8 mouse cellular contexts compared by ENCODE assay signal in genomic region chr17:27133551-27134141, GRCm38 (mm10). TPM values are rescaled to one million over a fixed set of nuclear protein-coding genes. Genes with fewer than 3 reads are reported as not detected.
DNase-seq lines count a peak whose midpoint lies in the region; ATAC-seq and TF ChIP-seq lines count a peak whose summit lies in the region.

Gene Uqcc2, minus strand, starts transcription at chr17:27133916.

- no peaks in the 10 kb centered on the region for H3K36me3 ChIP-seq in hindbrain, postnatal 0 days (ENCODE audit: insufficient read depth, low read length)

- peaks cover 19% of the 10 kb centered on the region for H3K4me1 ChIP-seq in hindbrain, postnatal 0 days (ENCODE audit: insufficient read depth, low read length)

- peak; percentile 92 for ATAC-seq in common myeloid progenitor, adult 5-6 weeks (replicated peaks; ENCODE audit: low read depth, poor library complexity, severe bottlenecking)
- ATAC-seq in hindbrain, postnatal 0 days, result peak; percentile 94
- ATAC-seq in megakaryocyte, adult 5-6 weeks (ENCODE audit: poor library complexity, severe bottlenecking), result peak; percentile 95

- peak within 1 kb of the TSS; percentile 52 for H3K4me2 ChIP-seq in hindbrain, postnatal 0 days (ENCODE audit: low read depth, low read length)

- peak within 1 kb of the TSS; percentile 66 for H3K9ac ChIP-seq in hindbrain, postnatal 0 days (replicated peaks; ENCODE audit: low read length)

- H3K9me3 ChIP-seq in hindbrain, postnatal 0 days (ENCODE audit: low read length), result no peaks in the 10 kb centered on the region

- peak; percentile 97 for DNase-seq in ZHBTc4 (ENCODE audit: low read depth, low spot score)
- peak; percentile 99 for DNase-seq in gastrocnemius, adult 2 months
- peak; percentile 100 for DNase-seq in hindbrain, postnatal 0 days (ENCODE audit: low spot score)
- DNase-seq in left cerebral cortex, adult 2 months (ENCODE audit: extremely low spot score in 1 of 2, low spot score in 2 of 2), result peak; percentile 96
- peak; percentile 96 to 97 for DNase-seq in right cerebral cortex, adult 2 months (ENCODE audit: low spot score in 2 of 2)
- DNase-seq in urinary bladder, postnatal 14 days (ENCODE audit: low spot score), result peak; percentile 97

- no peaks in the 10 kb centered on the region for H3K27me3 ChIP-seq in hindbrain, postnatal 0 days (ENCODE audit: insufficient read depth, low read length)

- intact Hi-C loops in gastrocnemius, adult 2 months (cut with DNase I), result loop anchor here (2.0 to 10.0 kb wide), 3 partner anchors 47 to 381 kb away; partner anchors contain the start of gene Lemd2
- intact Hi-C loops in left cerebral cortex, adult 2 months (cut with DNase I), result loop anchor here (1.0 to 5.0 kb wide), 3 partner anchors 71 to 704 kb away; partner anchors contain the start of genes Lemd2, Phf1 and Snrpc

- 0% methylated on average over 46 of the region's 46 CpGs for WGBS in hindbrain, postnatal 0 days

- peak; percentile 79 for TF ChIP-seq CTCF in gastrocnemius, adult 2 months (IDR thresholded peaks at IDR 0.05)
- peak; percentile 80 for TF ChIP-seq CTCF in hindbrain, postnatal 0 days (IDR thresholded peaks at IDR 0.05; ENCODE audit: low read depth)
- TF ChIP-seq CTCF in left cerebral cortex, adult 2 months (IDR thresholded peaks at IDR 0.05), result peak; percentile 57

- H3K4me3 ChIP-seq in gastrocnemius, adult 2 months, result peak within 1 kb of the TSS; percentile 88
- H3K4me3 ChIP-seq in hindbrain, postnatal 0 days (ENCODE audit: low read length), result peak within 1 kb of the TSS; percentile 63
- H3K4me3 ChIP-seq in left cerebral cortex, adult 2 months, result peak within 1 kb of the TSS; percentile 78

- H3K27ac ChIP-seq in gastrocnemius, adult 2 months, result peak within 1 kb of the TSS; percentile 92
- peak within 1 kb of the TSS; percentile 89 for H3K27ac ChIP-seq in hindbrain, postnatal 0 days
- H3K27ac ChIP-seq in left cerebral cortex, adult 2 months, result peak within 1 kb of the TSS; percentile 95

RNA-seq across cellular contexts. Expression of gene Uqcc2, which starts in this region (rescaled TPM):
- total RNA-seq in common myeloid progenitor, adult 5-6 weeks (2017), result 74.7 and 143 TPM in 2 replicates
- 100 to 1,000 TPM; 405 to 424 TPM for total RNA-seq in gastrocnemius, adult 2 months (2021)
- 230 and 283 TPM in 2 replicates for total RNA-seq in hindbrain, postnatal 0 days (2014; rRNA removed)
- polyA plus RNA-seq in hindbrain, postnatal 0 days (2015; fragmentation: Nextera tagmentation; extraction: Ambion mirVana), result 427 and 445 TPM in 2 replicates
- 100 to 1,000 TPM; 215 to 245 TPM for total RNA-seq in left cerebral cortex, adult 2 months (2021)
- total RNA-seq in megakaryocyte, adult 5-6 weeks (2015), result 92.0 and 94.4 TPM in 2 replicates
- 88.7 and 110 TPM in 2 replicates for total RNA-seq in megakaryocyte, adult 5-6 weeks (2017)

Comparison
In these comparisons a context has a peak if more than half of its experiments do, and no peak if none do; other contexts are left out.
1. Peak in every context shown above with its lines: DNase-seq, ATAC-seq, H3K4me3 ChIP-seq and H3K27ac ChIP-seq.